Mouse (Mus musculus): ENCODE results near the gene Cacul1. TPM values are rescaled to one million over a fixed set of nuclear protein-coding genes. Genes with fewer than 3 reads are reported as not detected.

Cacul1 gene
- polyA plus RNA-seq, 1 experiment from 2014 or later: 13.5 TPM

DNA sequence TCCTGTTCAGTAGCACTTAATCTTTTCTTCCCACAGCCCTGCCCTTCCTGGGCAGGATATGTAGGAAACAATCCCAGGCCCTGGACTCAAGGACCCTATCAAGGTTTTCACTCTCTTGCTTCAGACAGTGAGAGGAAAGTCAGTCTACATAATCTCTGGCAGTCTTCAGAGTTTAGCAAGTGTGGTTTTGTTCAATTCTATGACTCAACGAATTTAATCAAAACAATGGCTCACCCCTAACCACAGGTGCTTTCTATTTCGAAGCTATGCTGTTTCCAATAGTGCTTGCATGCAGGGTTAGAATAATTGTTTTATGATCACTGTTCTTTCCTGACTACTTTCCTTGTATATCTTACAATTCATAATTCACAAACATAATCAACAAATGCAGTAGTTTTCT lies 103.0 kb downstream of the Cacul1 start:
- H3K4me1 ChIP-seq: no peaks in the 10 kb centered on the region
- no peak for ATAC-seq (ENCODE audit: extremely low read depth, insufficient number of reproducible peaks, low FRiP score, low TSS enrichment)
- no peak overlapping the region for H3K4me3 ChIP-seq
- H3K9me3 ChIP-seq: no peaks in the 10 kb centered on the region
- no peaks in the 10 kb centered on the region for H3K27me3 ChIP-seq (replicated peaks)
- WGBS: 42% methylated on average over 2 of the region's 2 CpGs
- no peak overlapping the region for H3K9ac ChIP-seq
- H3K36me3 ChIP-seq: no peaks in the 10 kb centered on the region
- no peak overlapping the region for H3K27ac ChIP-seq (replicated peaks)
- no peak overlapping the region for H3K4me2 ChIP-seq

Small RNA genes lying within 50 kb of the gene (microRNA-seq; reads per million reads assigned to microRNA genes)
- not detected for gene Gm25238

Other genes starting within 250 kb of the Cacul1 start
- gene Prlhr, start 112.7 kb downstream of the Cacul1 start, polyA plus RNA-seq (2015; fragmentation: Nextera tagmentation; extraction: Ambion mirVana): not detected in 2 replicates
- 0.76 and 0.90 TPM in 2 replicates for gene Nanos1, start 175.0 kb upstream of the Cacul1 start, polyA plus RNA-seq (2015; fragmentation: Nextera tagmentation; extraction: Ambion mirVana)
- 105 and 112 TPM in 2 replicates for gene Eif3a, start 209.6 kb upstream of the Cacul1 start, polyA plus RNA-seq (2015; fragmentation: Nextera tagmentation; extraction: Ambion mirVana)
- 21.3 and 22.7 TPM in 2 replicates for gene Fam45a, start 230.6 kb upstream of the Cacul1 start, polyA plus RNA-seq (2015; fragmentation: Nextera tagmentation; extraction: Ambion mirVana)